Mouse (Mus musculus) hindbrain, postnatal 0 days (tissue): Measurements from ENCODE around the gene March4. TPM values are rescaled to one million over a fixed set of nuclear protein-coding genes. Genes with fewer than 3 reads are reported as not detected.

ENCODE experiments used
- ATAC-seq: fragments of 200-750 bp; cut with Nextera tagmentation; 2 replicates; pipeline ENCODE4 v1.8.0; 2017; ENCODE audit warnings: mild to moderate bottlenecking, moderate TSS enrichment, moderate library complexity
- DNase-seq: peaks from one replicate; pipeline ENCODE4 v3.0.0-alpha.2; 2015; ENCODE audit warnings: low spot score
- H3K27ac ChIP-seq: fragments of 300-500 bp; sonication (generic); 2 replicates; pipeline ENCODE4 v1.5.1; 2014; ENCODE audit warnings: mild to moderate bottlenecking
- H3K27me3 ChIP-seq: fragments of 300-500 bp; sonication (generic); 2 replicates; pipeline ENCODE4 v1.6.1; 2014; ENCODE audit warnings: low read length, mixed read lengths; ENCODE audit not compliant: insufficient read depth
- H3K36me3 ChIP-seq: fragments of 300-500 bp; sonication (generic); 2 replicates; pipeline ENCODE4 v1.6.1; 2014; ENCODE audit warnings: low read length, mixed read lengths; ENCODE audit not compliant: insufficient read depth
- H3K4me1 ChIP-seq: fragments of 300-500 bp; sonication (generic); 2 replicates; pipeline ENCODE4 v1.6.1; 2014; ENCODE audit warnings: antibody characterized with exemption, low read length, mixed read lengths; ENCODE audit not compliant: insufficient read depth
- H3K4me2 ChIP-seq: fragments of 300-500 bp; sonication (generic); 2 replicates; pipeline ENCODE4 v1.6.1; 2014; ENCODE audit warnings: low read depth, mild to moderate bottlenecking, low read length, moderate library complexity, mixed read lengths
- H3K4me3 ChIP-seq: fragments of 300-500 bp; sonication (generic); 2 replicates; pipeline ENCODE4 v1.5.1; 2014; ENCODE audit warnings: low read length
- H3K9ac ChIP-seq: fragments of 300-500 bp; sonication (generic); replicated peaks from 2 replicates; pipeline ENCODE4 v1.6.1; 2014; ENCODE audit warnings: mild to moderate bottlenecking, low read length, moderate library complexity, mixed read lengths
- H3K9me3 ChIP-seq: fragments of 300-500 bp; sonication (generic); 2 replicates; pipeline ENCODE4 v1.6.1; 2016; ENCODE audit warnings: low read length, mixed read lengths
- CTCF ChIP-seq: IDR thresholded peaks from 2 replicates; pipeline ENCODE4 v1.5.1; 2016; ENCODE audit warnings: antibody characterized with exemption, control low read depth, low read depth
- WGBS: fragments of 180-500 bp; shearing (Covaris S2); extraction: QIAGEN DNeasy Blood & Tissue Kit; methylation state at CpG from one replicate; pipeline ENCODE4 v1.1.7; 2014; 5-methylcytosine and 5-hydroxymethylcytosine counted together
- polyA plus RNA-seq: library from polyadenylated mRNA; unstranded; fragments of >200 nt; fragmentation: Nextera tagmentation; extraction: Ambion mirVana; gene quantifications from 2 replicates; pipeline ENCODE4 v1.2.1, GENCODE M21; 2015
- total RNA-seq: library from RNA; depleted of rRNA; stranded (reverse); fragments of >200 nt; gene quantifications from 2 replicates; pipeline ENCODE4 v1.2.3, GENCODE M21; 2014

The March4 gene
- total and polyA plus RNA-seq, 2 experiments from 2014 or later = 7.5 to 34.6 TPM

GRCm38 (mm10) chr1:72452839-72453238, 83.9 kb downstream of the March4 start:
- H3K4me2 ChIP-seq = no peak overlapping the region
- no peak overlapping the region for H3K4me3 ChIP-seq
- no peak overlapping the region for H3K27ac ChIP-seq
- H3K27me3 ChIP-seq = no peaks in the 10 kb centered on the region
- peaks cover 28% of the 10 kb centered on the region for H3K4me1 ChIP-seq
- TF ChIP-seq CTCF = no peak
- H3K36me3 ChIP-seq = no peaks in the 10 kb centered on the region
- H3K9me3 ChIP-seq = no peaks in the 10 kb centered on the region
- no peak overlapping the region for H3K9ac ChIP-seq
- WGBS = 69% methylated on average over 2 of the region's 2 CpGs
- DNase-seq (no peak), ATAC-seq (no peak)

- DNase-seq (no peak), ATAC-seq (no peak)
- no peak for TF ChIP-seq CTCF
- H3K4me3 ChIP-seq = no peak overlapping the region
- WGBS = 62% methylated on average over 4 of the region's 4 CpGs
- H3K27me3 ChIP-seq = no peaks in the 10 kb centered on the region
- H3K9me3 ChIP-seq = no peaks in the 10 kb centered on the region
- H3K27ac ChIP-seq = no peak overlapping the region
- H3K9ac ChIP-seq = no peak overlapping the region
- H3K36me3 ChIP-seq = peaks cover 5% of the 10 kb centered on the region; the same call in 1 of the 2 replicates
- peaks cover 12% of the 10 kb centered on the region; the same call in 1 of the 2 replicates for H3K4me1 ChIP-seq
- H3K4me2 ChIP-seq = no peak overlapping the region
Observed at GRCm38 (mm10) chr1:72450790-72451189, 85.9 kb downstream of the March4 start.

GRCm38 (mm10) chr1:72449752-72450151, 87.0 kb downstream of the March4 start:
- H3K9ac ChIP-seq = no peak overlapping the region
- H3K4me3 ChIP-seq = no peak overlapping the region
- no peak for TF ChIP-seq CTCF
- H3K36me3 ChIP-seq = peaks cover 5% of the 10 kb centered on the region; the same call in 1 of the 2 replicates
- 86% methylated on average over 3 of the region's 3 CpGs for WGBS
- DNase-seq (no peak), ATAC-seq (no peak)
- H3K27me3 ChIP-seq = no peaks in the 10 kb centered on the region
- peaks cover 5% of the 10 kb centered on the region; the same call in 1 of the 2 replicates for H3K4me1 ChIP-seq
- no peak overlapping the region for H3K27ac ChIP-seq
- H3K4me2 ChIP-seq = no peak overlapping the region
- no peaks in the 10 kb centered on the region for H3K9me3 ChIP-seq

- H3K36me3 ChIP-seq = peaks cover 5% of the 10 kb centered on the region; the same call in 1 of the 2 replicates
- H3K4me1 ChIP-seq = no peaks in the 10 kb centered on the region; the same call in 1 of the 2 replicates
- ATAC-seq (no peak), DNase-seq (no peak)
- no peak overlapping the region for H3K4me3 ChIP-seq
- H3K9ac ChIP-seq = no peak overlapping the region
- H3K27me3 ChIP-seq = no peaks in the 10 kb centered on the region
- H3K4me2 ChIP-seq = no peak overlapping the region
- 91% methylated on average over 2 of the region's 2 CpGs for WGBS
- no peak for TF ChIP-seq CTCF
- no peak overlapping the region for H3K27ac ChIP-seq
- no peaks in the 10 kb centered on the region for H3K9me3 ChIP-seq
Observed at GRCm38 (mm10) chr1:72442747-72443146, 94.0 kb downstream of the March4 start.

GRCm38 (mm10) chr1:72439146-72439545, 97.6 kb downstream of the March4 start:
- Histone ChIP-seq H3K4me2 (no peak overlapping the region), H3K27ac (no peak overlapping the region), H3K27me3 (no peaks in the 10 kb centered on the region), H3K9ac (no peak overlapping the region), H3K4me1 (no peaks in the 10 kb centered on the region; the same call in 1 of the 2 replicates), H3K4me3 (no peak overlapping the region), H3K36me3 (no peaks in the 10 kb centered on the region), H3K9me3 (no peaks in the 10 kb centered on the region)
- peak; percentile 33 for DNase-seq
- ATAC-seq = peak; percentile 78
- 48% methylated on average over 8 of the region's 8 CpGs for WGBS
- TF ChIP-seq CTCF = no peak

GRCm38 (mm10) chr1:72436967-72437366, 99.8 kb downstream of the March4 start:
- DNase-seq = no peak
- Histone ChIP-seq H3K9ac (no peak overlapping the region), H3K4me1 (no peaks in the 10 kb centered on the region; the same call in 1 of the 2 replicates), H3K9me3 (no peaks in the 10 kb centered on the region), H3K27ac (no peak overlapping the region), H3K36me3 (no peaks in the 10 kb centered on the region), H3K27me3 (no peaks in the 10 kb centered on the region), H3K4me2 (no peak overlapping the region), H3K4me3 (no peak overlapping the region)
- no peak for ATAC-seq
- WGBS = 75% methylated on average over 5 of the region's 5 CpGs
- no peak for TF ChIP-seq CTCF

- 48% methylated on average over 3 of the region's 3 CpGs for WGBS
- DNase-seq (no peak), ATAC-seq (no peak)
- H3K36me3 ChIP-seq = no peaks in the 10 kb centered on the region
- H3K4me3 ChIP-seq = no peak overlapping the region
- no peaks in the 10 kb centered on the region for H3K27me3 ChIP-seq
- H3K4me2 ChIP-seq = no peak overlapping the region
- H3K9ac ChIP-seq = no peak overlapping the region
- no peaks in the 10 kb centered on the region for H3K9me3 ChIP-seq
- no peaks in the 10 kb centered on the region; the same call in 1 of the 2 replicates for H3K4me1 ChIP-seq
- no peak overlapping the region for H3K27ac ChIP-seq
- TF ChIP-seq CTCF = no peak
Observed at GRCm38 (mm10) chr1:72434510-72434909, 102.2 kb downstream of the March4 start.
